Mouse (Mus musculus) forelimb bud, embryonic 11.5 days (tissue): ENCODE results near the gene Fgf23.

Experiments used
- DNase-seq: peaks from one replicate; pipeline ENCODE4 v3.0.0-alpha.2; 2012; ENCODE audit warnings: low read depth, low spot score

The Fgf23 gene

DNA sequence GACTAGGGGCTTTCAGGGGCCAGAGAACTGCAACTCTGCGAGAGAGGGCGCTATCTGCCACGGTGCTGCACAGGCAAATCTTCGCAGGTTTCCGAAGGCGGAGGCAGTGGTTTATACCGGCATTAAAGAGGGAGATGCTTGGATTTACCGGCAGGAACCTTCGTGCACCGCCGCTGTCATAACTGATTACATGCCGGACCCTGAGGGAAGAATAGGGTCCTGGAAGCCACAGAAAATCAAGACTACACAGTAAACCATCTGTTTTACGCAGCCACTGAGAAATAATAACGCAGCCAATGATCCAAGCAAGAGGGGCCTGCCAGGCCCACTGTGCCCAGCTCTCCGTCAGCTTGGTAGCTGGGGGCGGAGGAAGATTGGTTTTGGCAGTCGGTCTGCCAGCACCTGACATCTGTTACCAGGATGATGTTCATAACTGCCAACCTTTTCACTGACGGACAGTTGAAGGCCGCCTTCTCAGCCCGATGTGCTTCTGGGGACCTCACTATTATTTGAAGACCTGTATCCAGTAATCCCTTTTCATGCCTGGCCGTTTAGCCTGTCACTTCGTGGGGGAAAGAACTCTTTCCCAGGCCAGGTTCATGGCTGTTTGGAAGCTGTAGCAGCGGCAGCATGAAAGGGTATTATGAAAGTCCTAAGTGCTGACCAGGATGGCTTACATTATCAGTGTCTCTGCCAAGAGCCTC lies 42.2 kb downstream of the Fgf23 start:
- no peak for DNase-seq

DNA sequence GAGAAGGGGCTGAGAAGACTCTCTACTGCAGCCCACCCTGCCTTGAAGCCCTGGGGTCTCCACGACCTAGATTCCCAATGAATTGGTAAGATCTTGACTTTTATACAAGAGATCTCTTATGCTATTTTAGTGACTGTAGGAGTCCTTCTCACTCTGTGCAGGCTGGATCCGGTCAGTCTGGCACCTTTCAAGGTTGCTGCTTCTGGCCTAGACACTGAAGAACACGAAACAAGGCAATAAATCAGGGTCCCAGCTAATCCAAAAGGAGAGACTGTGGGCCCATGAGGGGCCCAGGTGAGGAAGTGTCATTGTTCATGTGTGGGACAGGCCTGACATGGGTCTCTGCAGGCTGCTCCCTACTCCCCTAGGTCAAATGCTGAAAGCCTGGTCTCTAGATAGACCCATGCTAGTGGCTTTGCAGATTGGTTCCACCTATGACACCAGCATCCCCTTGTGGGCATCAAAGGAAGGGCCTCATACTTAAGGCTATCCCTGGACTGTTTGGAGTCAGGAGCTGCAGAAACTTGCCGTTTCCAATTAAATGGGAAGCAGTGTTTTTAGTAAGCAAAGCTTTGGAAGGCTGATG lies 49.6 kb downstream of the Fgf23 start:
- DNase-seq = no peak

- no peak for DNase-seq
Measured at GRCm38 (mm10) chr6:127122996-127123395, 50.3 kb downstream of the Fgf23 start.

DNA sequence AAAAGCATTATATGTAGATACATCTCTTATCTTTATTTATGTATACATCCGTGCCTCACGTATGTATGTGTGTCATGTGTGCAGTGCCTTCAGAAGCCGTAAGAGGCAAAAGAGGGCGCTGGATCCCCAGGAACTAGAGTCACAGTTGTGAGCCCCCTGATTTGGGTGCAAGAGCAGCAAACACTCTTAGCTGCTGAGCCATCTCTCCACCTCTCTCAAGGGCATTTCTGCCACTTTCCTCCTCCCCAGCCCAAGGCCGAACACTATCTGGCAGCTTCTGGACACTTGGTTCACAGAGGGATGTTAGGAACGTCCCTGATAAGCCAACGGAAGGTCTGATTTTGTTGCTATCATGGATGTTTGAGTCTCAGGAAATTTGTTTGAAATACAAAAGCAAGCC lies 50.8 kb downstream of the Fgf23 start:
- no peak for DNase-seq

DNA sequence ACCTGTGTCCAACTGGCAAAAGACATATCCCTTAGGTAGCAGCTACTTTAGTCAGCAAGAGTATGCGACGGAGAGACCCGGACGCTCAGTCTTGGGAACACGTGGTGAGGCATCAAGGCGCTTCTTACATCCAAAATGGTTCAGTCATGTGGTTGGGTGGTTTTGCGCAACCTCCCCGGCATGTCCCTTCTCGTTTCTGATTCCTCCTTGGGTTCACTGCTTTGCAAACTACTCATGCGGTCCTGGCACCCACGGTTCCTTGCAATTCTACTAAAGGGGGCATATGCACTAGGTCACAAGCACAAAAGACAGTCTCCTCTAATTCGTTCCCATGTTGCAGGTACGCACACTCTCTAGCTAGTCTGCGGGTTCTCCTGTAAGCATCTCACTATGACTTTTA lies 57.0 kb downstream of the Fgf23 start:
- no peak for DNase-seq

GRCm38 (mm10) chr6:127130377-127130776 lies 57.7 kb downstream of the Fgf23 start:
- no peak for DNase-seq
